Mouse (Mus musculus) G1E (cell line): ENCODE data around the gene Anxa4. TPM values are rescaled to one million over a fixed set of nuclear protein-coding genes. Genes with fewer than 3 reads are reported as not detected.

ENCODE experiments used
- ATAC-seq: 2 replicates; pipeline ENCODE4 v1.8.0; 2016; ENCODE audit warnings: mild to moderate bottlenecking; ENCODE audit not compliant: insufficient number of reproducible peaks, poor library complexity, low FRiP score, severe bottlenecking; ENCODE audit errors: extremely low read depth
- DNase-seq: peaks from one replicate; pipeline ENCODE4 v3.0.0; 2012; ENCODE audit warnings: low spot score
- H3K27me3 ChIP-seq: 2 replicates; pipeline ENCODE4 v1.6.1; 2012; ENCODE audit warnings: mild to moderate bottlenecking, low read length, inconsistent platforms; ENCODE audit not compliant: insufficient read depth
- H3K36me3 ChIP-seq: replicated peaks from 2 replicates; pipeline ENCODE3; 2012; ENCODE audit warnings: mild to moderate bottlenecking, inconsistent platforms
- H3K4me1 ChIP-seq: 2 replicates; pipeline ENCODE4 v1.6.1; 2012; ENCODE audit warnings: low read depth, low read length, inconsistent platforms, mixed read lengths; ENCODE audit not compliant: insufficient read depth
- H3K4me3 ChIP-seq: 2 replicates; pipeline ENCODE4 v1.5.1; 2012; ENCODE audit warnings: low read depth, mild to moderate bottlenecking, inconsistent platforms, low read length, moderate library complexity, mixed read lengths
- H3K9me3 ChIP-seq: replicated peaks from 2 replicates; pipeline ENCODE4 v1.6.1; 2012; ENCODE audit warnings: inconsistent platforms
- CTCF ChIP-seq: IDR thresholded peaks from 2 replicates; pipeline ENCODE4 v1.5.1; 2012; ENCODE audit warnings: low read depth, low read length, inconsistent platforms, mixed read lengths
- GATA1 ChIP-seq: IDR thresholded peaks from 2 replicates; pipeline ENCODE4 v1.6.1; 2012; ENCODE audit warnings: borderline replicate concordance, low read length, inconsistent platforms, mixed read lengths
- GATA2 ChIP-seq: IDR thresholded peaks from 2 replicates; pipeline ENCODE4 v1.6.1; 2012; ENCODE audit warnings: low read depth, low read length, inconsistent platforms, borderline replicate concordance
- POLR2AphosphoS5 ChIP-seq: IDR thresholded peaks from 2 replicates; pipeline ENCODE4 v1.6.1; 2012; ENCODE audit warnings: low read depth, low read length, inconsistent platforms; ENCODE audit not compliant: insufficient replicate concordance
- TAL1 ChIP-seq: conservative IDR thresholded peaks from 2 replicates; pipeline ENCODE4 v1.6.1; 2012; ENCODE audit warnings: low read depth, low read length, inconsistent platforms, mixed read lengths
- polyA plus RNA-seq: library from polyadenylated mRNA; stranded (reverse); fragments of >175 nt; gene quantifications from 2 replicates; pipeline ENCODE4 v1.2.3, GENCODE M21; 2012
- total RNA-seq, 2 experiments: library from RNA; stranded (forward) in 1 of 2; stranded (reverse) in 1 of 2; fragments of 200-1000 nt in 1 of 2; fragments of >200 nt in 1 of 2; fragmentation: Nextera tagmentation in 1 of 2; gene quantifications; 2 replicates each; pipeline ENCODE4 v1.2.3; 2014 to 2017

The Anxa4 gene
- total and polyA plus RNA-seq, 3 experiments, result 1.0 to 15.6 (median 3.5) TPM

- H3K4me1 ChIP-seq, result peaks cover 4% of the 10 kb centered on the region; the same call in 1 of the 2 replicates
- H3K9me3 ChIP-seq, result no peaks in the 10 kb centered on the region
- peaks cover 23% of the 10 kb centered on the region for H3K27me3 ChIP-seq
- H3K36me3 ChIP-seq, result no peaks in the 10 kb centered on the region
- TF ChIP-seq TAL1, result no peak
- TF ChIP-seq GATA2, result no peak
- TF ChIP-seq CTCF, result no peak
- ATAC-seq (no peak), DNase-seq (no peak)
- no peak overlapping the region for H3K4me3 ChIP-seq
Measured at GRCm38 (mm10) chr6:86778910-86779594, 14.3 kb downstream of the Anxa4 start.

GRCm38 (mm10) chr6:86777181-86777580 is 16.2 kb downstream of the Anxa4 start:
- Histone ChIP-seq H3K4me3 (no peak overlapping the region), H3K4me1 (peaks cover 8% of the 10 kb centered on the region; the same call in 1 of the 2 replicates), H3K36me3 (no peaks in the 10 kb centered on the region), H3K9me3 (no peaks in the 10 kb centered on the region), H3K27me3 (peaks cover 31% of the 10 kb centered on the region)
- DNase-seq (no peak), ATAC-seq (no peak)
- no peak for TF ChIP-seq GATA1
- no peak for TF ChIP-seq POLR2AphosphoS5
- TF ChIP-seq GATA2, result no peak
- no peak for TF ChIP-seq TAL1
- no peak for TF ChIP-seq CTCF

DNA sequence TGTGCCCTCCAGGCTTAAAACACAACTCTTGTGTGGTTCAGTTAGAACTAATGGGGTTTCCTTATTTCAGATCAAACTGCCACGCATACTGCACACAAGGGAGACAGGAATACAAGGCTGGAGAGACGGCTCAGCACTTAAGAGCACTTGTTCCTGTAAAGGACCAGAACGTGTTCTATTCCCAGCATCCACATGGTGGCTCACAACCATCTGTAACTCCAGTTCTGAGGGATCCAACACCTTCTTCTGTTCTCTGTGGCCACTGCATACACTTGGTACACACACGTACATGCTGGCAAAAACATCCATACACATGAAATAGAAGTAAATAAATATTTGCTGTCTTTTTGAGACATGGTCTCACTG is 16.7 kb downstream of the Anxa4 start:
- TF ChIP-seq GATA1 (no peak), GATA2 (no peak), TAL1 (no peak), POLR2AphosphoS5 (no peak), CTCF (no peak)
- no peaks in the 10 kb centered on the region for H3K36me3 ChIP-seq
- peaks cover 32% of the 10 kb centered on the region for H3K27me3 ChIP-seq
- DNase-seq (no peak), ATAC-seq (no peak)
- peaks cover 8% of the 10 kb centered on the region; the same call in 1 of the 2 replicates for H3K4me1 ChIP-seq
- no peaks in the 10 kb centered on the region for H3K9me3 ChIP-seq
- no peak overlapping the region for H3K4me3 ChIP-seq

DNA sequence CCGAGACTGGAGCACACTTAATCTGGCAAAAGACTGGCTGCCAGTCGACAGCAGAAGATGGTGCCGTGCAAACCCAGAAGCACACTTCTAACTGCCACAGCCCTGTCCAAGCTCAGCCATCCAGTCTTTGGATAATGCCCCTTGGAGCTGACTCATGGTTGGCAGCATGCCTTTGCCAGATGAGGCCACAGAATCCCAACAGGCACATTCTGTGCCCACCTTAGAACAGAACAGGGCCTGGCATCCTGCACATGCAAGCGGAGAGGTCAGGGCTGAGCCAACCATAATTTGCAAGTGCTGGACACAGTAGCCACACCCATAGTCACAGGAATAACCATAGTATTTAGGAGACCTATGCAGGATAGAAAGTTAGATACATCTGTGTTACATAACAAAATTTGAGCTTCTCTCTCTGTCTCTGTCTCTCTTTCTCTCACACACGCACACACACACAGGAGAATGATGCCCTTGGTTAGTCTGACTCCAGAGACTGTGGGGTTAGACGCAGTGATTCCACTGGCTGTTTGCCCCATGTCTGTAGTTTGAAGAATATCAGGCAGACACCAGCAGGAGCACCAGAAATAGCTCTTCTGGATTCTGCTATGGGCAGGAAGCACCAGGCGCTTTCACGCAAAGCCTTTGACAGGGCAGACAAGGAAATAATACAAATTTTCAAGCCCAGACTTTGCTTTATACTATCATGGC is 17.2 kb downstream of the Anxa4 start:
- TF ChIP-seq POLR2AphosphoS5 (no peak), TAL1 (no peak), GATA2 (no peak), CTCF (no peak), GATA1 (no peak)
- Histone ChIP-seq H3K27me3 (peaks cover 32% of the 10 kb centered on the region), H3K36me3 (no peaks in the 10 kb centered on the region), H3K9me3 (no peaks in the 10 kb centered on the region), H3K4me1 (peaks cover 8% of the 10 kb centered on the region; the same call in 1 of the 2 replicates), H3K4me3 (no peak overlapping the region)
- DNase-seq (no peak), ATAC-seq (no peak)

DNA sequence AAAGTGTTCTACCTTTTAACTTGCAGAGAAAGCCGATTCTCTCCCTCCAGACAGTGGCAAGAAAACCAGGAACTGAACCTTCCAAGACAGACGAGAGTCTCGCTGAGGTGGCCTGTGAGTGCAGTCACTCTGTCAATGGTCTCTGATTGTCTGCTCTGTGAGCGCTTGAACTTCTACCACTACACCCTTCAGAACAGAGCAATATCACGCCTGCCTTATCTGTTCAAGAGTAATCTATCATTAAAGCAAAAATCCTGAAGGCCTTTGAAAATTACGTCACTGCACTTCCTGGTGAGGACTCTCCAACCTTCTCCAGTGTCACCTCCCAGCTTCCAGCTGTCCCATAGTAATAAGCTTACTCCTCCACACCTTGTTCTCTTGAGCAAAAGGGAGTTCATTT is 18.4 kb downstream of the Anxa4 start:
- no peak for TF ChIP-seq GATA2
- no peak for TF ChIP-seq TAL1
- TF ChIP-seq CTCF, result no peak
- TF ChIP-seq POLR2AphosphoS5, result no peak
- no peak for TF ChIP-seq GATA1
- ATAC-seq (no peak), DNase-seq (no peak)
- peaks cover 8% of the 10 kb centered on the region; the same call in 1 of the 2 replicates for H3K4me1 ChIP-seq
- H3K36me3 ChIP-seq, result no peaks in the 10 kb centered on the region
- no peak overlapping the region for H3K4me3 ChIP-seq
- no peaks in the 10 kb centered on the region for H3K9me3 ChIP-seq
- peaks cover 36% of the 10 kb centered on the region for H3K27me3 ChIP-seq

- Histone ChIP-seq H3K36me3 (no peaks in the 10 kb centered on the region), H3K27me3 (peaks cover 31% of the 10 kb centered on the region), H3K9me3 (no peaks in the 10 kb centered on the region), H3K4me1 (peaks cover 5% of the 10 kb centered on the region; the same call in 1 of the 2 replicates), H3K4me3 (no peak overlapping the region)
- ATAC-seq (no peak), DNase-seq (no peak)
- TF ChIP-seq GATA1, result no peak
Measured at GRCm38 (mm10) chr6:86773830-86774229, 19.6 kb downstream of the Anxa4 start.
